Mouse (Mus musculus) layer of hippocampus, adult 18-20 months (tissue): ENCODE results near the gene Stk33. TPM values are rescaled to one million over a fixed set of nuclear protein-coding genes. Genes with fewer than 3 reads are reported as not detected.

ENCODE experiments used
- DNase-seq, 2 experiments: peaks; one replicate each; pipeline ENCODE4 v3.0.0; 2022; ENCODE audit warnings: low spot score in 2 of 2
- total RNA-seq, 2 experiments: library from RNA; stranded (reverse); gene quantifications; 2 replicates each; pipeline ENCODE4 v1.2.3; 2021

Gene Stk33
- total RNA-seq, 2 experiments from 2014 or later = 1.5 to 1.9 TPM

- peak; percentile 42 to 82 for DNase-seq
These were observed 183.2 kb downstream of the Stk33 start for GRCm38 (mm10) chr7:109255506-109256352.

- DNase-seq = no peak
These were observed 187.5 kb downstream of the Stk33 start for GRCm38 (mm10) chr7:109251418-109251817.

GRCm38 (mm10) chr7:109244776-109245175 lies 194.1 kb downstream of the Stk33 start:
- no peak for DNase-seq

GRCm38 (mm10) chr7:109241313-109241712 lies 197.6 kb downstream of the Stk33 start:
- no peak for DNase-seq

GRCm38 (mm10) chr7:109239346-109239745 lies 199.5 kb downstream of the Stk33 start:
- no peak for DNase-seq

GRCm38 (mm10) chr7:109238724-109239123 lies 200.2 kb downstream of the Stk33 start:
- no peak for DNase-seq

GRCm38 (mm10) chr7:109234882-109235640 lies 203.8 kb downstream of the Stk33 start:
- no peak for DNase-seq

- no peak for DNase-seq
These were observed 204.4 kb downstream of the Stk33 start for GRCm38 (mm10) chr7:109234476-109234875.

- peak in 1 of 2 experiments; percentile 42 for DNase-seq
These were observed 207.0 kb downstream of the Stk33 start for GRCm38 (mm10) chr7:109231881-109232321.

GRCm38 (mm10) chr7:109231307-109231706 lies 207.6 kb downstream of the Stk33 start:
- DNase-seq = no peak

GRCm38 (mm10) chr7:109230806-109231205 lies 208.1 kb downstream of the Stk33 start:
- DNase-seq = peak; percentile 60 to 85

Other genes with a start within 250 kb of the Stk33 start
- gene Trim66, start 69.1 kb upstream of the Stk33 start, total RNA-seq = 1 to 10 TPM; 6.2 to 7.2 TPM
- 100 to 1,000 TPM; 158 to 159 TPM for gene Rpl27a, start 80.1 kb upstream of the Stk33 start, total RNA-seq